Mouse (Mus musculus): ENCODE results near the gene Rita1. TPM values are rescaled to one million over a fixed set of nuclear protein-coding genes. Genes with fewer than 3 reads are reported as not detected.

Gene Rita1
- polyA plus RNA-seq, 1 experiment from 2014 or later: 26.5 TPM

GRCm38 (mm10) chr5:120584968-120585367 lies 27.4 kb downstream of the Rita1 start:
- H3K27ac ChIP-seq (ENCODE audit: low read depth, low read length): no peak overlapping the region
- WGBS: 35% methylated on average over 15 of the region's 15 CpGs
- no peaks in the 10 kb centered on the region for H3K9me3 ChIP-seq (ENCODE audit: control insufficient read depth, low read length)
- no peaks in the 10 kb centered on the region for H3K27me3 ChIP-seq (ENCODE audit: control insufficient read depth, insufficient read depth, low read length)
- ATAC-seq (ENCODE audit: low read depth): no peak
- H3K9ac ChIP-seq (replicated peaks; ENCODE audit: low read depth, low read length): no peak overlapping the region
- H3K4me3 ChIP-seq (ENCODE audit: low read depth, low read length): no peak overlapping the region
- peaks cover 3% of the 10 kb centered on the region; the same call in 1 of the 2 replicates for H3K36me3 ChIP-seq (ENCODE audit: control insufficient read depth, insufficient read depth, low read length)
- H3K4me1 ChIP-seq (ENCODE audit: control insufficient read depth, insufficient read depth, low read length): peaks cover 20% of the 10 kb centered on the region
- peak overlapping the region; percentile 11; the same call in 1 of the 2 replicates for H3K4me2 ChIP-seq (ENCODE audit: low read depth, low read length)

GRCm38 (mm10) chr5:120583511-120583910 lies 28.9 kb downstream of the Rita1 start:
- peaks cover 3% of the 10 kb centered on the region; the same call in 1 of the 2 replicates for H3K36me3 ChIP-seq (ENCODE audit: control insufficient read depth, insufficient read depth, low read length)
- peaks cover 30% of the 10 kb centered on the region for H3K4me1 ChIP-seq (ENCODE audit: control insufficient read depth, insufficient read depth, low read length)
- no peak overlapping the region for H3K4me3 ChIP-seq (ENCODE audit: low read depth, low read length)
- ATAC-seq (ENCODE audit: low read depth): no peak
- 92% methylated on average over 4 of the region's 4 CpGs for WGBS
- no peaks in the 10 kb centered on the region for H3K27me3 ChIP-seq (ENCODE audit: control insufficient read depth, insufficient read depth, low read length)
- no peak overlapping the region for H3K27ac ChIP-seq (ENCODE audit: low read depth, low read length)
- H3K9me3 ChIP-seq (ENCODE audit: control insufficient read depth, low read length): no peaks in the 10 kb centered on the region
- no peak overlapping the region for H3K9ac ChIP-seq (replicated peaks; ENCODE audit: low read depth, low read length)
- no peak overlapping the region for H3K4me2 ChIP-seq (ENCODE audit: low read depth, low read length)

DNA sequence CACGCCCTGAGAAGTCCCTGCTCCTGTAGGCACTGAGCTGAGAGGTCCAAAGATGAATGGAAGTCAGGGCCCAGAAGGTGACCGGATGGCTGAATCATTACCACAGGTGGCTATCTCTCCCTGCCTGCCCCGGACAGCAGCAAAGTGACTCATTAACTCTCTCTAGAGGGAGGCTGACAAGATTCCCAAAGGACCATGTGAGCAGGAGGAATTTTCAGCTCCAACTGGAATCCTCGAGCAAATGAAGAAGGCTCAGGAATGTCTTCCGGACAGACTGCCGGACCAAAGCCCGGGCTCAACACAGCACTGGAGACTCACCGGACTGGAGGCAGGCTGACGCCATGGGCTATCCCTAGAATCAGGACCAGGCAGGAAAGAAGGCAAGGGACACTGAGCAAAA lies 30.4 kb downstream of the Rita1 start:
- peaks cover 29% of the 10 kb centered on the region for H3K4me1 ChIP-seq (ENCODE audit: control insufficient read depth, insufficient read depth, low read length)

GRCm38 (mm10) chr5:120579898-120580626 lies 32.3 kb downstream of the Rita1 start:
- no peaks in the 10 kb centered on the region for H3K27me3 ChIP-seq (ENCODE audit: control insufficient read depth, insufficient read depth, low read length)
- 63% methylated on average over 26 of the region's 26 CpGs for WGBS
- no peaks in the 10 kb centered on the region for H3K9me3 ChIP-seq (ENCODE audit: control insufficient read depth, low read length)
- ATAC-seq (ENCODE audit: low read depth): no peak; the same call in 1 of the 2 replicates
- H3K4me1 ChIP-seq (ENCODE audit: control insufficient read depth, insufficient read depth, low read length): peaks cover 29% of the 10 kb centered on the region
- 0 out of 2 replicates have a peak overlapping the region, but pooled peaks have one; percentile 17 for H3K9ac ChIP-seq (replicated peaks; ENCODE audit: low read depth, low read length)
- H3K27ac ChIP-seq (ENCODE audit: low read depth, low read length): peak overlapping the region; percentile 52
- peak overlapping the region; percentile 17 for H3K4me2 ChIP-seq (ENCODE audit: low read depth, low read length)
- no peak overlapping the region for H3K4me3 ChIP-seq (ENCODE audit: low read depth, low read length)
- peaks cover 3% of the 10 kb centered on the region; the same call in 1 of the 2 replicates for H3K36me3 ChIP-seq (ENCODE audit: control insufficient read depth, insufficient read depth, low read length)

More for the DNA sequence above, 30.4 kb downstream of the Rita1 start:
- WGBS: 87% methylated on average over 9 of the region's 9 CpGs
- Histone ChIP-seq H3K9ac (replicated peaks; ENCODE audit: low read depth, low read length) (no peak overlapping the region), H3K9me3 (ENCODE audit: control insufficient read depth, low read length) (no peaks in the 10 kb centered on the region), H3K4me2 (ENCODE audit: low read depth, low read length) (no peak overlapping the region), H3K4me3 (ENCODE audit: low read depth, low read length) (no peak overlapping the region), H3K36me3 (ENCODE audit: control insufficient read depth, insufficient read depth, low read length) (peaks cover 3% of the 10 kb centered on the region; the same call in 1 of the 2 replicates), H3K27me3 (ENCODE audit: control insufficient read depth, insufficient read depth, low read length) (no peaks in the 10 kb centered on the region), H3K27ac (ENCODE audit: low read depth, low read length) (no peak overlapping the region)
- ATAC-seq (ENCODE audit: low read depth): no peak

DNA sequence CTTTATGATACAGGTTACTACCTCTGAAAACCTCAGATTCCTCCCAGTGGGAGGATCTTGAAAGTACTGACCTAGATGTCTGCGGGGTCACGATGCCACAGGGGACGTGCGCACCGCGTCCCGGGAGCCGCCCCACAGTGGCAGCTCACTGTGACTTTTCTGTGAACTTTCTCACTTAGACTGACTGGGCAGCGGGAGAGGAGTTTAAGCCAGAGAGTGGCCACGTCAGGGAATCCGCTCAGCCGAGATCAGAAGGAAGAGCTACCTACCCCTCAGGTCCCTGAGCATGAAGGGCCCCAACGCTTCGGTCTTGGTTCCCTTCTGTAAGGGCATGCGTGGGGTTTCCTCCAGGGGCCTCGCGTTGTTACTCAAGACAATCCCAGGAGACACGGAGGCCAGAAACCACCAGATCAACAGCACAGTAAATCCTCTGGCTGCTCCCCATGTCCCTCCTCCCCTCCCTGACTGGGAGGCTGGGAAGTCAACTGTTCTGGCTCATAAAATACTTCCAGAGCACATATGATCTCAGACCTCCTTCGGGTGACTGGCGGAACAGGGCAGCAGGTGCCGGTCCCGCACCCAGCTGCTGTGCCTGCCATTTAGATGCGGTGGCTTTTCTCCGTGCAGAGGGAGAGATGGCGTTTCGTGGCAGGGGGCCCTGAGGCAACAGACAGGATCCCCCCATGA lies 33.0 kb downstream of the Rita1 start:
- Histone ChIP-seq H3K27ac (ENCODE audit: low read depth, low read length) (peak overlapping the region; percentile 52), H3K4me3 (ENCODE audit: low read depth, low read length) (no peak overlapping the region), H3K4me1 (ENCODE audit: control insufficient read depth, insufficient read depth, low read length) (peaks cover 29% of the 10 kb centered on the region), H3K9ac (replicated peaks; ENCODE audit: low read depth, low read length) (0 out of 2 replicates have a peak overlapping the region, but pooled peaks have one; percentile 17), H3K27me3 (ENCODE audit: control insufficient read depth, insufficient read depth, low read length) (no peaks in the 10 kb centered on the region), H3K9me3 (ENCODE audit: control insufficient read depth, low read length) (no peaks in the 10 kb centered on the region), H3K36me3 (ENCODE audit: control insufficient read depth, insufficient read depth, low read length) (peaks cover 3% of the 10 kb centered on the region; the same call in 1 of the 2 replicates), H3K4me2 (ENCODE audit: low read depth, low read length) (peak overlapping the region; percentile 17)
- WGBS: 34% methylated on average over 26 of the region's 26 CpGs
- peak; percentile 64 for ATAC-seq (ENCODE audit: low read depth)

GRCm38 (mm10) chr5:120578504-120579081 lies 33.8 kb downstream of the Rita1 start:
- Histone ChIP-seq H3K9me3 (ENCODE audit: control insufficient read depth, low read length) (no peaks in the 10 kb centered on the region), H3K4me1 (ENCODE audit: control insufficient read depth, insufficient read depth, low read length) (peaks cover 29% of the 10 kb centered on the region), H3K27ac (ENCODE audit: low read depth, low read length) (peak overlapping the region; percentile 52), H3K9ac (replicated peaks; ENCODE audit: low read depth, low read length) (no peak overlapping the region), H3K4me2 (ENCODE audit: low read depth, low read length) (no peak overlapping the region), H3K27me3 (ENCODE audit: control insufficient read depth, insufficient read depth, low read length) (no peaks in the 10 kb centered on the region), H3K36me3 (ENCODE audit: control insufficient read depth, insufficient read depth, low read length) (peaks cover 2% of the 10 kb centered on the region; the same call in 1 of the 2 replicates), H3K4me3 (ENCODE audit: low read depth, low read length) (no peak overlapping the region)
- no peak for ATAC-seq (ENCODE audit: low read depth)
- 47% methylated on average over 12 of the region's 12 CpGs for WGBS

DNA sequence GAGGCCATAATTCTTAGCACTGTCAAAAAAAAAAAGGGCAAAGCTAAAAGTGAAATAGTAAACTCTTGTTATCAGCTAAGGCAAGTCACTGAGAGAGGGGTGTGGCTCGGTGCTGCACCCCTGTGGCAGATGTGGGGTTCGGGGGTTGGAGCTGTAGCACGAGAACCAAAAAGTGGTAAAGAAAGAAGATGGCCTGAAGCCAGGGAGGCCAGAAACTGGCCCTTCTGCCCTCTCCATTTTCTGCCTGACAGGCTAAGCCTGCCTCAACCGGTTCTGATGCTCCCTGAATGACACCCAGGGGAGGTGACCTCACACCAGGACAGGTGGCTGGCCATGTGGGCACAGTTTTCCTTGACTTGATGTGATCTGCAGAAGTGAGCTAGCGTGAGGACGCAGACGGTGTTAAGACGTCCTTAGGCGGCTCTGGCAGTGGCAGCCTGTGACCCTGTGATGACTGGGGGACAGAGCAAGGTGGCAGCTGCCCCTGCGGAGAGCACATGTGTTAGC lies 34.4 kb downstream of the Rita1 start:
- H3K4me3 ChIP-seq (ENCODE audit: low read depth, low read length): no peak overlapping the region
- peak overlapping the region; percentile 11; the same call in 1 of the 2 replicates for H3K27ac ChIP-seq (ENCODE audit: low read depth, low read length)
- H3K36me3 ChIP-seq (ENCODE audit: control insufficient read depth, insufficient read depth, low read length): no peaks in the 10 kb centered on the region
- no peak for ATAC-seq (ENCODE audit: low read depth)
- H3K4me1 ChIP-seq (ENCODE audit: control insufficient read depth, insufficient read depth, low read length): peaks cover 27% of the 10 kb centered on the region
- no peaks in the 10 kb centered on the region for H3K9me3 ChIP-seq (ENCODE audit: control insufficient read depth, low read length)
- H3K4me2 ChIP-seq (ENCODE audit: low read depth, low read length): no peak overlapping the region
- WGBS: 48% methylated on average over 10 of the region's 10 CpGs
- no peak overlapping the region for H3K9ac ChIP-seq (replicated peaks; ENCODE audit: low read depth, low read length)
- no peaks in the 10 kb centered on the region for H3K27me3 ChIP-seq (ENCODE audit: control insufficient read depth, insufficient read depth, low read length)

- Histone ChIP-seq H3K9ac (replicated peaks; ENCODE audit: low read depth, low read length) (no peak overlapping the region), H3K4me1 (ENCODE audit: control insufficient read depth, insufficient read depth, low read length) (peaks cover 27% of the 10 kb centered on the region), H3K9me3 (ENCODE audit: control insufficient read depth, low read length) (no peaks in the 10 kb centered on the region), H3K4me3 (ENCODE audit: low read depth, low read length) (no peak overlapping the region), H3K4me2 (ENCODE audit: low read depth, low read length) (no peak overlapping the region), H3K27me3 (ENCODE audit: control insufficient read depth, insufficient read depth, low read length) (no peaks in the 10 kb centered on the region), H3K27ac (ENCODE audit: low read depth, low read length) (no peak overlapping the region), H3K36me3 (ENCODE audit: control insufficient read depth, insufficient read depth, low read length) (no peaks in the 10 kb centered on the region)
- no peak for ATAC-seq (ENCODE audit: low read depth)
- 80% methylated on average over 11 of the region's 11 CpGs for WGBS
These were observed 35.5 kb downstream of the Rita1 start for GRCm38 (mm10) chr5:120576781-120577301.

Data from neural tube, embryonic 14.5 days (tissue).